Mouse (Mus musculus): ENCODE data around the gene Dnajc7. TPM values are rescaled to one million over a fixed set of nuclear protein-coding genes. Genes with fewer than 3 reads are reported as not detected.

Dnajc7 gene
- 100 to 1,000 TPM; 248 to 252 TPM for total RNA-seq (2023)

DNA sequence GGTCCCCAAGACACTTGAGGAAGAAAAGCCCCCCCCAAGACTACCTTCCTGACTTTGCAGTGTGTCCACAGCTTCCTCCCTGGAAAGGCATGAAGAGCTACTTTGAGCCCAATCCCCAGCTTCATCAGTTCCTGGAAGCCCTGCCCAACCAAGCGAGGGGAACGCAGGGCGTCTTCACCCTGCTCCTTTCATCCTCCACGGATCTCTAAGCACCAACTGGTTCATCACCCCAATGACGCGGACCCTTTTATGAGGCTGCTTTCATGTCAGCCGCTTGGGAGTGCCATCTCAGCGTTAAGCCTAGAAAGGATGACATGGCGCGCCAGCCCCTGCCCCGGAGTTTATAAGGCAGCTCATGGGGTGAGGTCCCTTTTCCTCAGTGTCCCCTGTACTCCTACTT lies at the start of gene Dnajc7:
TSS of gene Dnajc7 (minus strand) at position 187 of the 400 bp plus-strand sequence.

DNA sequence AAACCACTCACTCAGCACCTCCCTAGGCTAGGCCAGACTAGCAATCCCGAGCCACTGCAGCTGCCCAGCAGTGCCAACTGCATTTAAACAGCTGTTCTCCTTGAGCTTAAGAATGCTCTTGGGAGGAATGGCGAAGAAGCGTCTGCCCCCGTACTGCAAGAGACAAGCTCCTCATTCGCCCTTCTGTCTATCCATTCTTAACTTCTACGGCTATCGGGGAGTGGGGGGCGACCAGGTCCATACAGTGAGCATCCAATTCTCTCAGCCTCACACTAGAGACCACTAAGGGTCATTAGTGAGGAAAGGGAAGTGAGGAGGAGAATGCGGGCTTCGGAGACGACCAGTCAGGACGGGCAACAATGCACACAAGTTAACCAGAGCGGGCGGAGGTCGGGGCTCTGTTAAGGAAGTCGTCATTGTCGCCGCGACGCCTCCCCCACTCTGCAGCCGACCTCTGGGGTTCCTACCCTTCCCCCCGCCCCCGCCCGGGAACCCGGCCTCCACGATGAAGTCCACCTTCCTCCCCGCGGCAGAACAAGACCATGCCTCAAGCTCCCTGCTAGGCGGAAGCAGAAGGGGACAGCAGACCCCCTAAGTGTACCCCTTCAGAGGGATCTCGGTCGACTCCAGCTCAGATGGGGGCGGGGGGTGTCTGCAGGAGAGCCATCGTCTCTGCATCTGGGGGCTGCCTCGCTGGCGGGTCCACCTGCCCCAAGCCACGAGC lies 1.0 kb downstream of the Dnajc7 start, which contains the start of gene Nkiras2:
TSS of gene Nkiras2 (plus strand) at position 484 of the 724 bp plus-strand sequence.

DNA sequence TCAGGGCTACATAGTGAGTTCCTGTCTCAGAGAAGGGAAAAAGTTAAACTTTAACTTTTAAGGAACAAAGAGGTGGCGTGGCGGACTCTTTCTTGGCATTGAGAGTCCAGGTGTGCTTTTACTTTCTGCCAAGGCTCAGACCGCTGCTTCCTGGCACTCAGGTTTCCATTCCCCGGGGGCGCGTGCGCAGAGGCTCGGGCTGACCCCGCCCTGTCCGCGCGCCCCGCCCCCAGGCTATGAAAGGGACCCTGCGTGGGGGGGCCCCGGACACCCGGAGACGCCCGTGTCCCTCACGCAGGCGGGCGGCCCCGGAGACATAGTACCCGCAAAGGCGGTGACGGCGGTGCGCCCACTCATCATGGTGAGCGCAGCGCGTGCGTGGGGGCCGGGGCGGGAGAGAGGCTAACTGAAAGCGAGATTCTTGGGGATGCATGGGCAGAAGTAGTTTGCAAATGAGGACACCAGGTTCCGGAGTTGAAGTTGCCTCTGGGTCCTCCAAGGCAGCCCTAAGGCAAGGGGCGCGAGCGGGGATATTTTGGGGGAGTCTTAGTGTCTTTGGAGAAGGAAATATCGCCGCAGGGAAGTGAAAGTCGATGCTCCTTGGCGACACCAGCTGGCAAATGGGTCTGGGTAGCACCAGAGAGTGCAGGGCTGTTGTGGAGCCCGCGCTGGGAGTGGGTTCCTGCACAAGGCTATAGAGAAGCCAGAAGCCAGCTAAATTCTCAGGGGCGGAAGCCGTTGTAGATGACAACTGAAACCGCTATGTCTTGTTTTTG lies 45.1 kb downstream of the Dnajc7 start, which contains the start of gene Cnp:
TSS of gene Cnp (plus strand) at position 197 of the 776 bp plus-strand sequence.

DNA sequence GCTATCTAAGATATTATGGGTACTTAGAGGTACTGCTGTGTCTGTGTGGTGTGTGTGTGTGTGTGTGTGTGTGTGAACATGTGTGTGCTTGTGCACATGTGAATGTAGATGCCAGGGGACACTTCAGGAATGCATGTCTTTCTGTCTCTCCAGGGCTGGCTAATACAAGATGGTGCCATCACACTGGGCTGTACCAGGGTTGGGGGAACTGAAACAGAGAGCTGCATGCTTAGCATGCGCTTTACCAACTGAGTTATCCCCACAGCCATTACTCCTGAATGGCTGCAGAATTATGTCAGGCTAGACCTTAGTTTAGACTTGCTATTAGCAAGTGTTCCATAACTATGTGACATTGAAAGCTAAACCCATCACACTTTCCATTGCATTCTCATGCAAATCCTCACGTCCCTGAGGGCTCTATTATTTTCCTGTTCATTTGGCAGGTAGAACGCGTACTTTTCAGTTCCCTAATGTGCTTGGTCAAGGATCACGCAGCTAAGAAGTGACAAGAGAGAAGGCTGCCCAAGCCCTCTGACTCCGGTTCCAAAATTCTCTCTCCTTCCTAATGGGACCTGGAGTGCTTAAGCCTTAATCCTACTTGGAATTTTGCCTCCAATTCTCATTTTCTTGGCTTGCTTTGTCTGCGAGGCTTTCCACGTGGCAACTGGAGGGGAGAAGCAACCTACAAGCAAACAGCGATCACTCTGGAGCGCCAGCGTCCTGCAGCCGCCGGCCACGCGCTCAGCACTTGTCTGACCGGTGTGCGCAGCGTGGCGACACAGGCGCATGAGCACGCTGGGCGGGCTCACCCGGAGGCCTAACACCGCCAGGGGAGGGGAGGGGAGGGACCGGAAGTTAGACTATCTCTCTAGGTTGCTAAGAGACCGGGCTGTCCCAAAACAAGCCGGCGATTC lies 74.9 kb downstream of the Dnajc7 start, which contains the start of gene Ttc25:
TSS of gene Ttc25 (plus strand) at position 776 of the 914 bp plus-strand sequence.

Other genes starting within 250 kb of the Dnajc7 start
- 100 to 1,000 TPM; 124 to 141 TPM for gene Jup, start 222.4 kb downstream of the Dnajc7 start, total RNA-seq (2023)
- gene P3h4, start 205.3 kb downstream of the Dnajc7 start, total RNA-seq (2023) = under 1 TPM; 0.50 to 0.64 TPM
- under 1 TPM in 1 of 2 experiments, not detected in 1; 0.34 TPM for gene Fkbp10, start 204.5 kb downstream of the Dnajc7 start, total RNA-seq (2023)
- gene Nt5c3b, start 178.4 kb downstream of the Dnajc7 start, total RNA-seq (2023) = 10 to 100 TPM in 1 of 2 experiments, 1 to 10 TPM in 1; 9.8 to 11.3 TPM
- gene Klhl10, start 178.3 kb downstream of the Dnajc7 start, total RNA-seq (2023) = under 1 TPM in 1 of 2 experiments, not detected in 1; 0.97 TPM
- 10 to 100 TPM; 14.6 to 16.6 TPM for gene Klhl11, start 147.4 kb downstream of the Dnajc7 start, total RNA-seq (2023)
- gene Acly, start 92.2 kb downstream of the Dnajc7 start, total RNA-seq (2023) = 100 to 1,000 TPM; 163 to 168 TPM
- gene Ttc25, start 74.6 kb downstream of the Dnajc7 start, total RNA-seq (2023) = under 1 TPM; 0.27 to 0.39 TPM
- gene Cnp, start 45.3 kb downstream of the Dnajc7 start, total RNA-seq (2023) = 10 to 100 TPM; 24.0 to 27.3 TPM
- 100 to 1,000 TPM; 104 to 119 TPM for gene Nkiras2, start 924 bp downstream of the Dnajc7 start, total RNA-seq (2023)
- under 1 TPM; 0.29 to 0.67 TPM for gene Zfp385c, start 72.3 kb upstream of the Dnajc7 start, total RNA-seq (2023)
- 10 to 100 TPM; 41.4 to 43.8 TPM for gene Dhx58, start 84.1 kb upstream of the Dnajc7 start, total RNA-seq (2023)
- 10 to 100 TPM; 28.8 to 29.9 TPM for gene Kat2a, start 92.3 kb upstream of the Dnajc7 start, total RNA-seq (2023)
- gene Hspb9, start 93.7 kb upstream of the Dnajc7 start, total RNA-seq (2023) = not detected
- gene Rab5c, start 118.0 kb upstream of the Dnajc7 start, total RNA-seq (2023) = 100 to 1,000 TPM; 203 to 217 TPM
- under 1 TPM; 0.18 to 0.33 TPM for gene Kcnh4, start 139.8 kb upstream of the Dnajc7 start, total RNA-seq (2023)
- not detected for gene Hcrt, start 142.8 kb upstream of the Dnajc7 start, total RNA-seq (2023)
- gene Ghdc, start 150.8 kb upstream of the Dnajc7 start, total RNA-seq (2023) = 10 to 100 TPM in 1 of 2 experiments, 1 to 10 TPM in 1; 6.2 to 10.5 TPM
- gene Stat5b, start 230.6 kb upstream of the Dnajc7 start, total RNA-seq (2023) = 100 to 1,000 TPM; 118 to 127 TPM
- gene Stat5a, start 239.2 kb upstream of the Dnajc7 start, total RNA-seq (2023) = 10 to 100 TPM; 58.0 to 67.4 TPM